Mouse (Mus musculus) brain, embryonic 14.5 days (tissue): ENCODE data around the gene Lgr4.

Experiments used
- CTCF ChIP-seq: fragments of 200-500 bp; IDR thresholded peaks from 2 replicates; pipeline ENCODE4 v1.5.1; 2012; ENCODE audit warnings: inconsistent platforms, mild to moderate bottlenecking, moderate library complexity, borderline replicate concordance; ENCODE audit not compliant: insufficient read depth, insufficient read length; ENCODE audit errors: extremely low read depth
- POLR2A ChIP-seq: fragments of 200-500 bp; IDR thresholded peaks from 2 replicates; pipeline ENCODE4 v1.6.1; 2012; ENCODE audit warnings: mild to moderate bottlenecking, inconsistent platforms, borderline replicate concordance; ENCODE audit not compliant: poor library complexity, insufficient read depth, insufficient read length, severe bottlenecking; ENCODE audit errors: extremely low read depth

DNA sequence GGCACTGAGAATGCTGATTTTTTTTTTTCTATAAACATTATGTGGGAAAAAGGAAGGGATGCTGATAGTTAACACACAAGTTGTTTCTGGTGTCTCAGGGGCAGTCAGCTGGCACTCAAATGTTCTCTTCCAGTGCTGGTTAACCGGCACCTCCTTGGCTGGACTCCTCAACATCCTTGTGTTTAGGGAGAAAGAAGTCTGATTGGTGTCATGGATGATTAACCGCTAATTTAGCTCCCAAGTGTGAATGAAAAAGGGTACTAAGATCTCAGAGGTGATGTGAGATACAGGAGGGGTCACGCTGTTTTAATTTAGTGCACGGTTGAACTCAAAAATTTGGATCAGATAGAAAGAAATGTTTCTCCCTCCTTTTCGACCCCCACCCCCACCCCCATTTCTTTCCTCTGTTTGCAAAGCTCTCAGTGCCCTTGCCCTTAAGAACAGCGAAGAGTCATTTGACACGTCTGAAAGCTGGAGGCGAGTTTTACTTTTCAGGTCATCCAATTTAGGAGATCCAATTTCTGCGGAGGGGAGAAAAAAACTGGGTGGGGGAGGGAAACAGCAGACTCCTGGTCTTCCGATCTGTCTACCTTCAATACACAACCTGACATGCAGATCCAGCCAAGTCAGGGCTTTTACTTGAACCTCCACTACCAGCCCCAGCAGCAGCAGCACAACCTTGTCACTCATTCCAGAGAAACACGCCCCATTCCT, 508 bp upstream of the Lgr4 start:
- TF ChIP-seq CTCF (no peak), POLR2A (no peak)
